In genomic region chrX:6320621-6321020, GRCm38 (mm10) we compare ENCODE assay signal across 21 mouse cellular contexts. TPM values are rescaled to one million over a fixed set of nuclear protein-coding genes. Genes with fewer than 3 reads are reported as not detected.
A peak's percentile ranks its signal among the peaks of the same experiment; 100 is the strongest.
DNase-seq lines count a peak whose midpoint lies in the region; ATAC-seq and TF ChIP-seq lines count a peak whose summit lies in the region.
"Had no signal": no experiment of that assay in that cellular context is flagged by ENCODE, and none has a peak within 500 bp of the region (broad histone marks: within the 10 kb centered on the region; RNA-seq: fewer than 3 reads in every experiment).

Gene Bmp15 (minus strand): TSS chrX:6320721.

- 68% methylated on average over 3 of the region's 3 CpGs for WGBS in embryonic facial prominence, embryonic 14.5 days
- WGBS in embryonic facial prominence, embryonic 10.5 days = 75% methylated on average over 3 of the region's 3 CpGs
- WGBS in kidney, adult 2 months = 69% methylated on average over 3 of the region's 3 CpGs
- WGBS in kidney, embryonic 16.5 days = 77% methylated on average over 3 of the region's 3 CpGs
- WGBS in limb, embryonic 14.5 days = 63% methylated on average over 3 of the region's 3 CpGs
- whole genome bisulfite sequencing in limb, embryonic 10.5 days = 82% methylated on average over 3 of the region's 3 CpGs

- no peaks in the 10 kb centered on the region for H3K36me3 ChIP-seq in embryonic facial prominence, embryonic 14.5 days (ENCODE audit: control insufficient read depth, insufficient read depth, low read length)
- H3K36me3 ChIP-seq in embryonic facial prominence, embryonic 10.5 days (replicated peaks) = no peaks in the 10 kb centered on the region
- no peaks in the 10 kb centered on the region for H3K36me3 ChIP-seq in kidney, adult 2 months (ENCODE audit: control insufficient read depth, insufficient read depth, low read length)
- H3K36me3 ChIP-seq in kidney, embryonic 16.5 days (ENCODE audit: insufficient read depth, low read length) = no peaks in the 10 kb centered on the region
- no peaks in the 10 kb centered on the region for H3K36me3 ChIP-seq in limb, embryonic 14.5 days (ENCODE audit: control insufficient read depth, insufficient read depth, low read length)
- H3K36me3 ChIP-seq in limb, embryonic 10.5 days = no peaks in the 10 kb centered on the region
- H3K36me3 ChIP-seq: embryonic facial prominence, embryonic 12.5 days; forebrain, embryonic 12.5 days; forebrain, embryonic 15.5 days; hindbrain, embryonic 12.5 days; hindbrain, embryonic 15.5 days had no signal

- H3K27ac ChIP-seq in embryonic facial prominence, embryonic 14.5 days (replicated peaks; ENCODE audit: low read depth, low read length) = no peak within 1 kb of the TSS; the same call in 1 of the 2 replicates
- H3K27ac ChIP-seq in embryonic facial prominence, embryonic 10.5 days (replicated peaks) = no peak within 1 kb of the TSS
- H3K27ac ChIP-seq in kidney, adult 2 months (ENCODE audit: insufficient read depth, low read depth, low read length) = 0 out of 2 replicates have a peak within 1 kb of the TSS, but pooled peaks have one; percentile 16
- no peak within 1 kb of the TSS for H3K27ac ChIP-seq in kidney, embryonic 16.5 days (ENCODE audit: low read length)
- H3K27ac ChIP-seq in limb, embryonic 14.5 days (replicated peaks; ENCODE audit: low read depth, low read length) = no peak within 1 kb of the TSS
- H3K27ac ChIP-seq in limb, embryonic 10.5 days = no peak within 1 kb of the TSS
- H3K27ac ChIP-seq: embryonic facial prominence, embryonic 12.5 days; forebrain, embryonic 12.5 days; forebrain, embryonic 15.5 days; hindbrain, embryonic 12.5 days; hindbrain, embryonic 15.5 days had no signal

- no peak for TF ChIP-seq CTCF in kidney, adult 2 months (conservative IDR thresholded peaks at IDR 0.05; ENCODE audit: insufficient read depth, insufficient read length, low read depth, low read length)

- H3K27me3 ChIP-seq in embryonic facial prominence, embryonic 14.5 days (replicated peaks; ENCODE audit: control insufficient read depth, insufficient read depth, low read length) = no peaks in the 10 kb centered on the region
- H3K27me3 ChIP-seq in embryonic facial prominence, embryonic 10.5 days (replicated peaks; ENCODE audit: low read depth, poor library complexity, severe bottlenecking) = no peaks in the 10 kb centered on the region
- H3K27me3 ChIP-seq in kidney, adult 2 months (replicated peaks; ENCODE audit: control insufficient read depth, insufficient read depth, low read length) = no peaks in the 10 kb centered on the region
- H3K27me3 ChIP-seq in kidney, embryonic 16.5 days (ENCODE audit: insufficient read depth, low read length) = no peaks in the 10 kb centered on the region
- no peaks in the 10 kb centered on the region for H3K27me3 ChIP-seq in limb, embryonic 14.5 days (ENCODE audit: control insufficient read depth, insufficient read depth, low read length)
- no peaks in the 10 kb centered on the region for H3K27me3 ChIP-seq in limb, embryonic 10.5 days (ENCODE audit: low read depth, poor library complexity, severe bottlenecking)
- H3K27me3 ChIP-seq: embryonic facial prominence, embryonic 12.5 days; forebrain, embryonic 12.5 days; forebrain, embryonic 15.5 days; hindbrain, embryonic 12.5 days; hindbrain, embryonic 15.5 days had no signal

- H3K4me1 ChIP-seq in embryonic facial prominence, embryonic 14.5 days (ENCODE audit: control insufficient read depth, insufficient read depth, low read length) = no peaks in the 10 kb centered on the region
- H3K4me1 ChIP-seq in embryonic facial prominence, embryonic 10.5 days = no peaks in the 10 kb centered on the region
- no peaks in the 10 kb centered on the region for H3K4me1 ChIP-seq in kidney, adult 2 months (ENCODE audit: control insufficient read depth, insufficient read depth, low read length)
- no peaks in the 10 kb centered on the region for H3K4me1 ChIP-seq in kidney, embryonic 16.5 days (ENCODE audit: insufficient read depth, low read length)
- H3K4me1 ChIP-seq in limb, embryonic 14.5 days (ENCODE audit: control insufficient read depth, insufficient read depth, low read length) = no peaks in the 10 kb centered on the region
- no peaks in the 10 kb centered on the region for H3K4me1 ChIP-seq in limb, embryonic 10.5 days
- H3K4me1 ChIP-seq: embryonic facial prominence, embryonic 12.5 days; forebrain, embryonic 12.5 days; forebrain, embryonic 15.5 days; hindbrain, embryonic 12.5 days; hindbrain, embryonic 15.5 days had no signal

- no peak within 1 kb of the TSS for H3K4me3 ChIP-seq in embryonic facial prominence, embryonic 14.5 days (ENCODE audit: low read depth, low read length)
- H3K4me3 ChIP-seq in embryonic facial prominence, embryonic 10.5 days = no peak within 1 kb of the TSS
- H3K4me3 ChIP-seq in kidney, adult 2 months (ENCODE audit: insufficient read depth, low read depth, low read length) = no peak within 1 kb of the TSS
- H3K4me3 ChIP-seq in kidney, embryonic 16.5 days (ENCODE audit: low read length) = no peak within 1 kb of the TSS
- no peak within 1 kb of the TSS for H3K4me3 ChIP-seq in limb, embryonic 14.5 days (replicated peaks; ENCODE audit: low read length)
- H3K4me3 ChIP-seq in limb, embryonic 10.5 days = no peak within 1 kb of the TSS
- H3K4me3 ChIP-seq: embryonic facial prominence, embryonic 12.5 days; erythroblast, embryonic 14.5 days; forebrain, embryonic 12.5 days; forebrain, embryonic 15.5 days; hindbrain, embryonic 12.5 days; hindbrain, embryonic 15.5 days had no signal

- DNase-seq in embryonic facial prominence, embryonic 14.5 days (ENCODE audit: low spot score) = peak; percentile 11
- no peak for DNase-seq in embryonic facial prominence, embryonic 10.5 days (ENCODE audit: low spot score)
- DNase-seq in kidney, adult 2 months = no peak
- DNase-seq in limb, embryonic 14.5 days (ENCODE audit: low spot score) = peak; percentile 28
- DNase-seq in limb, embryonic 10.5 days (ENCODE audit: low spot score) = no peak
- DNase-seq: adrenal gland, postnatal 25 days; cerebellum, adult 18-20 months; cerebellum, adult 9-10 months; cerebellum, postnatal 14 days; gastrocnemius, postnatal 10 days; heart, adult 11 months had no signal

- TF ChIP-seq POLR2A in kidney, adult 2 months (IDR thresholded peaks at IDR 0.05; ENCODE audit: low read depth, low read length) = no peak
- no peak for TF ChIP-seq POLR2A in limb, embryonic 14.5 days (IDR thresholded peaks at IDR 0.05; ENCODE audit: borderline replicate concordance, extremely low read depth, insufficient read depth, insufficient read length)

- no peak within 1 kb of the TSS for H3K4me2 ChIP-seq in embryonic facial prominence, embryonic 14.5 days (ENCODE audit: low read depth, low read length)
- H3K4me2 ChIP-seq in kidney, embryonic 16.5 days (replicated peaks; ENCODE audit: low read depth, low read length) = no peak within 1 kb of the TSS
- H3K4me2 ChIP-seq in limb, embryonic 14.5 days (replicated peaks; ENCODE audit: low read depth, low read length, severe bottlenecking) = no peak within 1 kb of the TSS
- H3K4me2 ChIP-seq: embryonic facial prominence, embryonic 12.5 days; forebrain, embryonic 12.5 days; forebrain, embryonic 15.5 days; heart, embryonic 11.5 days; hindbrain, embryonic 12.5 days; hindbrain, embryonic 15.5 days had no signal

- H3K9ac ChIP-seq in embryonic facial prominence, embryonic 14.5 days (ENCODE audit: low read depth, low read length) = no peak within 1 kb of the TSS
- H3K9ac ChIP-seq in kidney, embryonic 16.5 days (replicated peaks; ENCODE audit: low read length) = no peak within 1 kb of the TSS
- no peak within 1 kb of the TSS for H3K9ac ChIP-seq in limb, embryonic 14.5 days (ENCODE audit: low read depth, low read length, severe bottlenecking)
- H3K9ac ChIP-seq: embryonic facial prominence, embryonic 12.5 days; forebrain, embryonic 12.5 days; forebrain, embryonic 15.5 days; hindbrain, embryonic 12.5 days; hindbrain, embryonic 15.5 days had no signal

- ATAC-seq in embryonic facial prominence, embryonic 14.5 days (ENCODE audit: low read depth) = no peak
- no peak for ATAC-seq in kidney, embryonic 16.5 days (ENCODE audit: low FRiP score, low TSS enrichment)
- ATAC-seq in limb, embryonic 14.5 days (ENCODE audit: low FRiP score, low read depth) = no peak
- ATAC-seq: CD4-positive, CD25-positive, alpha-beta regulatory T cell, adult 4 months; forebrain, embryonic 15.5 days had no signal

- H3K9me3 ChIP-seq in embryonic facial prominence, embryonic 14.5 days (ENCODE audit: control insufficient read depth, low read length) = no peaks in the 10 kb centered on the region
- H3K9me3 ChIP-seq in embryonic facial prominence, embryonic 10.5 days = no peaks in the 10 kb centered on the region
- no peaks in the 10 kb centered on the region for H3K9me3 ChIP-seq in kidney, embryonic 16.5 days (ENCODE audit: low read length)
- no peaks in the 10 kb centered on the region for H3K9me3 ChIP-seq in limb, embryonic 14.5 days (ENCODE audit: control insufficient read depth, low read length)
- H3K9me3 ChIP-seq in limb, embryonic 10.5 days (replicated peaks) = no peaks in the 10 kb centered on the region
- H3K9me3 ChIP-seq: embryonic facial prominence, embryonic 12.5 days; forebrain, embryonic 12.5 days; forebrain, embryonic 15.5 days; hindbrain, embryonic 12.5 days; hindbrain, embryonic 15.5 days had no signal

RNA-seq across cellular contexts. Expression of gene Bmp15, which starts in this region (rescaled TPM):
- polyA plus RNA-seq in embryonic facial prominence, embryonic 14.5 days (2014; fragmentation: Nextera tagmentation; extraction: Ambion mirVana) = 0.13 and 0.18 TPM in 2 replicates
- 0.05 TPM in 1 of 2 replicates, not detected in the other for polyA plus RNA-seq in embryonic facial prominence, embryonic 10.5 days (2016; fragmentation: Nextera tagmentation; extraction: Ambion mirVana)
- 0.30 and 0.64 TPM in 2 replicates for polyA plus RNA-seq in kidney, adult 2 months (2012; rRNA removed)
- 0.05 and 0.06 TPM in 2 replicates for polyA plus RNA-seq in kidney, embryonic 16.5 days (2015; fragmentation: Nextera tagmentation; extraction: Ambion mirVana)
- 0.28 and 0.32 TPM in 2 replicates for polyA plus RNA-seq in limb, embryonic 14.5 days (2012; rRNA removed)
- 0.36 and 0.46 TPM in 2 replicates for polyA plus RNA-seq in limb, embryonic 14.5 days (2014; fragmentation: Nextera tagmentation; extraction: Ambion mirVana)
- polyA plus RNA-seq in limb, embryonic 10.5 days (2016; fragmentation: Nextera tagmentation; extraction: Ambion mirVana) = 0.04 TPM in 1 of 2 replicates, not detected in the other
- polyA plus RNA-seq: C2C12; CD4-positive, CD25-positive, alpha-beta regulatory T cell, adult 4 months; embryonic facial prominence, embryonic 12.5 days; erythroblast, embryonic 14.5 days had no signal

Comparison
In these comparisons a context has a peak if more than half of its experiments do, and no peak if none do; other contexts are left out.
1. Peak in DNase-seq in embryonic facial prominence, embryonic 14.5 days; RNA of the gene not detected or under 1 TPM.
2. Peak in DNase-seq in limb, embryonic 14.5 days; RNA of the gene not detected or under 1 TPM.